Mouse (Mus musculus): ENCODE data around the gene Iars.

The Iars gene

GRCm38 (mm10) chr13:49681351-49682232, at the start of gene Iars:
Gene Iars (plus strand): TSS chr13:49682100.
- peak; percentile 99 for DNase-seq (ENCODE audit: low read depth, low spot score)

- DNase-seq (ENCODE audit: low read depth, low spot score) = no peak
Measured at GRCm38 (mm10) chr13:49639965-49640364, 41.9 kb upstream of the Iars start.

DNA sequence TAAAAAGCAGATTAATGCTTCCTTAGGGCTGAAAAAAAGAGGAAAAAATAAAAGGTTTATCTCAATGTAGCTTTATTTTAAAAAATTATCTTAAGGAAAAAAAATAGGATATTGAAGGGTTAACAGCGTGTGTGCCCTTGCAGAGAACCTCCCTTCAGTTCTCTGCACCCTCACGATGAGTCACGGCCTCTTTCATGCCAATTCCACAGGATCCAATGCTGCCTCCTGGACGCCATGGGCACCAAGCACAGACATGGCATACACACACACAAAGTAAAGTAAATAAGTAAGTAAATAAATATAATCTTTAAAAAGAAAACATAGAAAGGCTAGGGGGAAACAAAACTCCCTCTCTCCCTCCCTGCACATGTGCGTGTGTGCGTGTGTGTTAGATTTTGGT, 39.2 kb upstream of the Iars start:
- no peak for DNase-seq (ENCODE audit: low read depth, low spot score)

GRCm38 (mm10) chr13:49643669-49644362, 38.1 kb upstream of the Iars start:
- no peak for DNase-seq (ENCODE audit: low read depth, low spot score)

- no peak for DNase-seq (ENCODE audit: low read depth, low spot score)
Measured at GRCm38 (mm10) chr13:49644731-49645529, 37.0 kb upstream of the Iars start.

DNA sequence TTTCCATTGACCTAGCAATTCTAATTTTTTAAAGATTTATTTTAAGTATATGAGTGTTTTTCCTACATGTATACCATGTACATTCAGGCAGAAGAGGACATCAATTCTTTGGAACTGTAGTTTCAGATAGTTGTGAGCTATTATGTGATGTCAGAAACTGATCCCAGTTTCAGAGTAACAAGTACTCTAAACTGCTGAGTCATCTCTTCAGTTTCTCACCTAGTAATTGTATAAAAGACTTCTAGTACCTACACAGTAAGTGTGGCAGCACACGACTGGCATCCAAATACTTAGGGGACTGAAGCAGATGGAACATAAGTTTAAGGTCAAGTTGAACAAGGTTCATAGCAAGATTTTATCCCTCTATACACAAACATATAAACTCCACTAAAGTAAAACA, 35.9 kb upstream of the Iars start:
- no peak for DNase-seq (ENCODE audit: low read depth, low spot score)

GRCm38 (mm10) chr13:49651136-49651535, 30.8 kb upstream of the Iars start:
- DNase-seq (ENCODE audit: low read depth, low spot score) = no peak

DNA sequence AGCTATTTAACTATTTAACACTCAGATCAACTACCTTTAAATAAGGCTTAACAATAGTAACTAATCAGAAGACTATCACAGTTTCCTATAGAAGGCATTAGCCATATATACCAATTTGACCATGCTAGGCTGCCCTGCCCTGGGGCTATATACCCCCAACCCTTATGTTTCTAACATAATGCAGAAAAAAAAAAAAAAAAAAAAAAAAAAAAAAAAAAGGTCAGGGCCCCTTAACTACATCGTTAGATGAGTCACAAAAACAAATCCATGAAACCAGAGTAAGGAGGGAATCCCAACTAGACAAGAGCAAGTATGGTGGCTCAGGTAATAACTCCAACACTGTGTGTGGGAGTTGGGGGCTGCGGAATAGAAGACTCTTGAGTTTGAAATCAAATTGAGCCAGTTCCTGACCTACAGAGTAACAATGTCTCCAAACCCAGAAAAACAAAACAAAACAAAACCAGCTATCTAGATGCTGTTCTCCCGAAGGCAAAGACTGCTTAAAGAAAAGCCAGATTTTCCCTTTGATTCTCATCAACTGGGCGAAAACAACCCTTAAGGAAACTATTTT, 30.0 kb upstream of the Iars start:
- no peak for DNase-seq (ENCODE audit: low read depth, low spot score)

DNA sequence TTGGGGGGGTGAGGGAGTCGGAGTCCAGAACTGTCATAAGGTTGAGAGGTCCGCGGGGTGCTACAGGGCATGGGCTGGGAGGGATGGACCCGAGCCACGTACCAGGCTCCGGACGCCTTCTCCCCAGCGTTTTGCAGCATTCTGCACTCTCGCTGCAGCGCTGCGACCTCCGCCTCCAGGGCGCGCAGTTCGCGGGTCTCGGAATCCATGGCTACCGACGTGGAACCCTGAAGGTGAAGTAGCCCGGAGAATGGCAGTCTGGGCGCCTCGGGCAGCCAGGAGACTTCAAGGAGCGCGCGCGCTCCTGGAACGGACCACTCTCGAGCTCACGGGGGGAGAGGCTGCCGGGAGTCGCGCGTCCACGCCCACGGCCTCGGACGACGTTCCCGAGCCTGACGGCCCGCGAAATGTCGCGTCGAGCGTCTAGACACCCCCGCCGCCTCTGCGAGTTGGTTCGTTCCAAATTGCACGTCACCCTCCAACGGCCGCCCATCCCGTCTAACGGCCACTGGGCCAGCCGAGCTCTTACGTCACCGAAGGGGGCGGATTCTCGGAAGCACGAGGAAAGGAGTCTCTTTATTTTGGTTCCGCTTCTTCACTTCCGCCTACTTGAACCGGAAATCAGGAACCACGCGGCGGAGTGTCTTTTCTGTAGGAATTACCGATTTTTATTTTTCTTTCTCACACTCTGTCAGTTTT, 29.3 kb upstream of the Iars start, which contains the start of the genes Cenpp and Nol8:
TSS of gene Cenpp (minus strand) at position 305 of the 699 bp plus-strand sequence.
TSS of gene Nol8 (plus strand) at position 598 of the 699 bp plus-strand sequence.
- DNase-seq (ENCODE audit: low read depth, low spot score) = peak; percentile 99

DNA sequence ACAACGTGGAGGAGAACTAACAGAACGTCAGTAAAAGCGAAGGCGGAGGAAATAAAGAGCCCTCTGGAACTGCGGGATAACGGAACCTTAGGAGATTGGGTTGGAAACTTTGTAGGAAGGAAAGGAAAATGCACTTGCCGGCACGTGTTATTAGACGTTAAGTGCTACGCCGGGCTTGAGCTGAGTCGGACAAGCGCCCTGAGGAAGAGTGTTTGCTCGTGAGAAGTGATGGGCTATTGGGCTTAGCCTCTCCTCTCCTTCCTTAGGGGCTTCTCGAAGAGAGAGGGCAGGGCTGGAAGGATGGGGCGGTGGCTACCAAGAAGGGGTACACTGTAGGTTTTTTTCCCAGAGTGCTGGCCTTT, 28.7 kb upstream of the Iars start:
- DNase-seq (ENCODE audit: low read depth, low spot score) = no peak

DNA sequence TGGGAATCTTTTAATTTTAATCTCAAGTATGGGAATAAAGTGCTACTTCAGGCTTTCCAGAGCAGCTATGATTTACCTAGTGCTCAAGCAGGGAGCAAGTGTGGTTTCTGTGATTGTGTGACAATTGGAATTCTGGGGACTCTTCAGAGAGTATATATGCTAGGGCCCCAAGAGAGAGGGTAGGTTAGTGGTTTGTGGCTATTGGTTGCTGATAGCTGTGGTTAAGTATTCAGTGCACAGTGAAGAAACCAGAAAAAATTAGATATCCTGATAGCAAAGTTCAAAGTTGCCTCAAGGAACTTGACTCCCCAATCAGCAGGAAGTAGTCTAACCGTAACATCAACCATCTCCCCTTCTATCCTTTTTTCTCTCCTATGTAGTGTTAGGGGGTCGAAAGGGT, 4.1 kb upstream of the Iars start:
- DNase-seq (ENCODE audit: low read depth, low spot score) = no peak

DNA sequence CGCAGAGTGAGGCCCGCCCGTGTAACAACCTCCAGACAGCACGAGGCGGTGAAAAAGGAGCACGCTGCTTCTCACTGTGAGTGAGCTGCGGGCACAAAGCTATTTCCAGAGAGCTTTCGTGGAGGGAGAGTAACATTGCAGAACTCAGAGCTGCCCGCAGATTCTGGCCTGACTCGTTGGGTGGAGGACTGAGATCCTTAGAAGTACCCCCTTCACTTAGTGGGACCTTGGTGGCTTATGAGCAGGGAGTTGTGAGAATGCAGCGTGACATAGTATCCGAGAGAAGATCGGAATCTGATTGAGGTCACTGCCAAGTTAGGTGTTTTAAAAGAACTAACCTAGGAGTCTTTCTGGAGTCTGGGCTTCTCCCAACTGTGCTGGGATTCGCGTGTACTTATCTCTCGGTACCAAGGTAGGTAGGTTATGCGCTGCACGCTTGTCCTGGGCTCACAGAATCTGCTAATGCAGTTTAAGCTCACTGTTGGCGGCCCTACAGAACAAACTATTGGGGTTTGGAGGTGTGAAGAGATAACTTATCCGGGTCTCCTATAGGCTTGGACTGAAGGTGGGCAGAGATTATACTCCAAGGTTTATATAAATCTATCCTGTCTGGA, 440 bp downstream of the Iars start:
- DNase-seq (ENCODE audit: low read depth, low spot score) = no peak

GRCm38 (mm10) chr13:49684266-49684665, 2.4 kb downstream of the Iars start:
- DNase-seq (ENCODE audit: low read depth, low spot score) = peak; percentile 69

- no peak for DNase-seq (ENCODE audit: low read depth, low spot score)
Measured at GRCm38 (mm10) chr13:49691056-49691455, 9.2 kb downstream of the Iars start.

DNA sequence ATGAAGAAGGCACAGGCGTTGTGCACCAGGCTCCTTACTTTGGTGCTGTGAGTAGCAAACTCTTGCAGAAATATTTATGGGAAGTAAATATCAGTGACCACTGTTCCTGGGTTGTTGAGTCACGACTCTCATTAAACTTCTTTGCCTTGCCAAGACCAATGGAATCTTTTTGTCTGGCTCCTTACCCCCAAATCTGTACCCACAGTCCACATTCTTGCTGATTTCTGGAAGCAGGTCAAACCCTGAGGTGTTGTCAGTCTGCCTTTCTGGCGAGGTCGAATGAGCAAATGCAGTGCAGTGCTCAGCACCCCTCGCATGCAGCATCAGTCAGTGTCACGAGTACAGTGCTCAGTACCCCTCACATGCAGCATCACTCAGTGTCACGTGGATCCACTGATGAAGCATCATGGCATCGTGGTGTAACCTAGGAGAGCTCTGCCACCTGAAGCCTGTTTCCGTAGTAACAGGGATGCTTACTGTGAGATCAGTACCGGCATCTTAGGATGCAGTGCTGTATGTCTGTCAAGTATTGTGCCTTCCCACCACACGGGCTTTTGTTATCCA, 21.4 kb downstream of the Iars start:
- no peak for DNase-seq (ENCODE audit: low read depth, low spot score)

DNA sequence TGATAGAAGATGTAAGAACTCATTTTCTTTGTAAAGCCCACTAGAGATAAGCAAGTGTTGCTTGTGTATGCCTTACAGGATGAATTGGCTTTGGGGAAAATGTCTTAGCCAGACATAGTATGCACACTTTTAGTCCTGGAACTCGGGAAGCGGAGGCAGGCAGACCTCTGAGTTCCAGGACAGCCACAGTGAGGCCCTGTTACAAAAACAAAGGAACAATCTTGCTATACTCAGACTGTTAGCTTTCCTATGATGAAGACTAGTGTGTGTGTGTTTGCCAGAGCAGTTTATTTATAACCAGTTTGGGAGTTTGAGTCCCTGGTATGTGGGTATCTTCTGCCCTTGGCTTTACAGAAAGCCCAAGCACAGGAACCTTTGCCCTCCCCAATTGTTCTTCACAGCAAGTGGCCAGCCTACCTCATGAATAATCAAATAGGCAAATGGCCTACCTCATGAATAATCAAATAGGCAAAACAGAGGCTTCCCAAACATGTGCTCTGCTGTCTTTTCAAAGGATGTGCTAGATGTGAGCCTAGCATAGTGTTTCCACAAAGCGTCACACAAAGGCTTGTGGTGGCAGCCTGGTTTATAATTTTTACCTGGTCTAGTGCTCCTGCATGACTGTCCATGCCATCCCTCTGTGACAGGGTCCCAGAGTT, 24.3 kb downstream of the Iars start:
- DNase-seq (ENCODE audit: low read depth, low spot score) = peak; percentile 86

DNA sequence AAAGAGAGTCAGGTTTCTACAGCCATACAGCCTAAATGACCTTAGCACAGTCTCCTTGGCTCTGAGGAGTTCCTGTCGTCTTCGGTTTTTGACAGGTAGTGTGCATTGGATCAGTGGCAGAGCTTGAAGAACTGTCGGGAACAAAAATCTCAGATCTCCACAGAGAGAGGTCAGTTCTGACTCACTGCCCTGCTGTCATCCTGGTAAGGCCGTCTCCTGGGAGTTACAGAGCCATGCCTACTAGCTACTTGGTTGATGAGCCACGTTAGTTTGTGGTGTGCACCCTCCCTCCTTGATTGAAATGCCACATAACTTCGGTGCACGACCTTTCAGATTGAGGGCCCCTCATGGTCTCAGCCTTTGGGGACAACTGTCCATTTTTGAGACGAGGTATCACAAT, 26.4 kb downstream of the Iars start:
- no peak for DNase-seq (ENCODE audit: low read depth, low spot score)

DNA sequence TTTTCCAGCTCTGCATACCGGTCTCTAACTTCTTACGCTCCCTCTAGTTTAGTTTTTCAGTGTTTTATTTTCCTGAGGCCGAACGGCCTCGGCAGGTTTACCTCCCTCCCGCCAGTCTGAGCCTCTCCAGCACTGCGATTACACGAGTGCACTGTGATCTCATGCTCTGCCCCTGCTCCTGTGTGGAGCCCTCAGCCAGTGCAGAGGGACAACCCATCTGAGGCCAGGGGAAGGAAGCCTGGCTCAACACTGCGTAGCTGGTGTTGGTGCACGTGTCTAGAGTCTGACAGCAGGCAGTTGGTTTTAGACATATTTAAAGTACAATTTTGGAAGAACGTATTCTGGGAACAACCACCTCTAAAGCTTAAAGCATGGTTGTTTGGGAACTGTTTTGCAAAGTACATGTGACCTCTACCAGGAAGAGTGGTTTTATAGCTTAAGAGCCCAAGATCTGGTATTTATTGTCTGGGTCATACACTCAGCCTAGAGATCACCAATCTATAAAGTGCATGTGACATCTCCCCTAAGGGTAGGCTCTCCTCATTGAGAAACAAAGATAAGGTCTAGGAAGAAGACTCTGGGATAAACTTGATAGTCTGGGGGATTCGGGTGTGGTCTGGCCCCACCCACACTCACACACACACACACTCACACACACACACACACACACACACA, 30.3 kb downstream of the Iars start:
- no peak for DNase-seq (ENCODE audit: low read depth, low spot score)

- DNase-seq (ENCODE audit: low read depth, low spot score) = no peak
Measured at GRCm38 (mm10) chr13:49719310-49719709, 37.4 kb downstream of the Iars start.

Measured in R1 (cell line).